Mouse (Mus musculus): Measurements from ENCODE around the gene Pkn1.

Pkn1 gene

DNA sequence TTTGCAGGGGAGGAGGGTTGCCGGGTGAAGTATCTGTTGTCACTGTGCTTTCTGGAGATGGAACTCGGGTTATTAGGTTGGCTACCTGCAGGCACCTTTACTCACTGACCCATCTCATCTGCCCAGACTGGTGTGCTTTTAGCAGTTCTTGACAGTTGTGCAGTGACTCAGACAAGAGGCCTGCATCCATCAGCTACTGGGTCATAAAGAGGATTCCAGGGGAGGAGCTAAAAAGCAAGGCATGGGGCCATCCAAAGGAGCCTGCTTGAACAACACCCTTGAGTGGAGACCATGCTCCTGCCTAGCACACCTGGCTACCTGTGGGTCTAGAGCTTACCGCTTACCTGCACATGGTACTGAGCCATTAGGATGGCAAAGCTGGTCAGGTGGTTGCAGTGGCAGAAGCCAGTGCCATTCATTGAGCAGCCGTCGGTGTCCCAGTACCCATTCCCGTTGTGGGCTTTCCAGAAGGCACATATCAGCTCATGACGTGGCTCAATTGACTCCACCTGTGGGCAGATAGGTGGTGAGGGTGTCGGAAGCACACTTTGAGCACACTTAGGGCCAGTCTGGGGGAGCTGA lies 26.6 kb upstream of the Pkn1 start:
- in situ Hi-C loops (cut with MboI; ENCODE audit: low pct_unique_long_range_greater_than_20kb in 1 of 2, low sequenced_read_pairs in 2 of 2, unreplicated experiment in 1 of 2) = no loop called here

DNA sequence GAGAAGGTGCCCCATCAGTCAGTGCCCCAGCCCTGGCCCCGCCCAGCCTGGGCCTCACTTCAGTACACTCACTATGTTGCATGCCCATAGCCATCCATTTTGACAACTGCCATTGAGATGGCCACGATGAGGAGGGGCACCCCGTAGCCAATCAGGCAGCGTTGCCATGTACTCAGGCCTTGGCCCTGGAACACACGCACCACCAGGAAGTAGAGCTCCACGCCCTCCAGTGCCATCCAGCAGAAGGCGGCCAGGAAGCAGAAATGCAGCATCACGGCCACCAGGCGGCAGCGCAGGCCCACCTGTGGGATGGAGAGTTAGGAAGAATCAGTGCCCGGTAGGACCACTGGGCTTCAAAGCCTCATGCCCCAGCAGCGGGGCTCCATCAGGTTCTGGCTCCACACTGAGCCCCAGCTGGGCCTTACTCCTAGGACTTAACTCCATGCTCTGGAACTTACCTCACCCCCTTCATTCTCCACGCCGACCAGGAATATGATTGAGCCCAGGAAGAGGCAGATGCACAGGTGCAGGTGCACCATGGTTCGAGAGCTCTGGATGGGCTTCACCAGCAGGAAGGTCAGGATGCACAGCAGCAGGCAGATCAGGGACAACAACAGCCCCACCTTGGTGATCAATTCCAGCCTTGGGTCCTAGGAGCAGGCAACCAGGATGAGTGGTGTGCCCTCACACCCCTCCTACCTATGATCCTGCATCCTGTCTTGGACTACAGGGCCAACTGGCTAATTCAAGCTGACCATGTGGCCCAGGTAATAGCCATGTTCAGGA lies 25.9 kb upstream of the Pkn1 start:
- in situ Hi-C loops (cut with MboI; ENCODE audit: low pct_unique_long_range_greater_than_20kb in 1 of 2, low sequenced_read_pairs in 2 of 2, unreplicated experiment in 1 of 2) = no loop called here

DNA sequence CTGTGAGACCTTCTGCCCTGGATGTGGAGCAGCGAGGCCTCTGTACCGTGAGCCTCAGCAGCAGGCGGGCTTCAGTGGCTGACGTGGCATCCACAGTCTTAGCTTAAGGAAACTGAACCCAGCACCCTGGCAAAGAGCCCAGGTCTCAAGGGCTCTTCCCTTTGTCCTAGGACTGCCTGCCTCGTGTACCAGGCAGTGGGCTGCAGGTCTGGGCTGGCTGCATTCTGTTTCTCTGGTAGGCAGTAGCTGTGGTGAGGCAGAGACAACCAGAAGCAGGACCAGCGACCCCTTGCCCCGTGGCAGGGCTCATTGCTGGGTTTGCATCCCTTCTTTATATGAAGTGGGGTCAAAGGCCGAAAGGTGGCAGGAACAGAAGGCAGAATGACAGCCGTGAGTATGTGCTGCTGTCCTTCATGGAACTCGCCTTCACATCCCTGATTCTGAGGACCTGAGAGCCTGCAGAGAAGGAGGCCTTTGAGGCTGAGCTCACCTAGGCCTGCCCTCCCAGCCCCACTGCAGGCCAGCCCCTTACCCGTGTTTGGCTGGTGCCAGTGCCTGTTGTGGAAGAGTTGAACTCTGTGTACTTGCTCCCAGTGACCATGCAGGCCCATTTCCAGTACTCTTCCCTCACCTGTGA lies 24.6 kb upstream of the Pkn1 start:
- in situ Hi-C loops (cut with MboI; ENCODE audit: low pct_unique_long_range_greater_than_20kb in 1 of 2, low sequenced_read_pairs in 2 of 2, unreplicated experiment in 1 of 2) = no loop called here

DNA sequence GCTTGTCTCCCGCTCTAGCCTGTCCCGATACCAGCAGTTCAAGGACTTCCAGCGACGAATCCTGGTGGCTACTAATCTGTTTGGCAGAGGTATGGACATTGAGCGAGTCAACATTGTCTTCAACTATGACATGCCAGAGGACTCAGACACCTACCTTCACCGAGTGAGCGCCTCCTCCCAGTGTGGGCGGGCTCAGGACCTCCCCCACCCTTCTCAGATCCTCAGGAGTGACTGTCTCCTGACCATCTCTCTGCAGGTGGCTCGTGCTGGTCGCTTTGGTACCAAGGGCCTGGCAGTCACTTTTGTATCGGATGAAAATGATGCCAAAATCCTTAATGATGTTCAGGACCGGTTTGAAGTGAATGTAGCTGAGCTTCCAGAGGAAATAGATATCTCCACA lies 23.7 kb upstream of the Pkn1 start:
- in situ Hi-C loops (cut with MboI; ENCODE audit: low pct_unique_long_range_greater_than_20kb in 1 of 2, low sequenced_read_pairs in 2 of 2, unreplicated experiment in 1 of 2) = no loop called here

DNA sequence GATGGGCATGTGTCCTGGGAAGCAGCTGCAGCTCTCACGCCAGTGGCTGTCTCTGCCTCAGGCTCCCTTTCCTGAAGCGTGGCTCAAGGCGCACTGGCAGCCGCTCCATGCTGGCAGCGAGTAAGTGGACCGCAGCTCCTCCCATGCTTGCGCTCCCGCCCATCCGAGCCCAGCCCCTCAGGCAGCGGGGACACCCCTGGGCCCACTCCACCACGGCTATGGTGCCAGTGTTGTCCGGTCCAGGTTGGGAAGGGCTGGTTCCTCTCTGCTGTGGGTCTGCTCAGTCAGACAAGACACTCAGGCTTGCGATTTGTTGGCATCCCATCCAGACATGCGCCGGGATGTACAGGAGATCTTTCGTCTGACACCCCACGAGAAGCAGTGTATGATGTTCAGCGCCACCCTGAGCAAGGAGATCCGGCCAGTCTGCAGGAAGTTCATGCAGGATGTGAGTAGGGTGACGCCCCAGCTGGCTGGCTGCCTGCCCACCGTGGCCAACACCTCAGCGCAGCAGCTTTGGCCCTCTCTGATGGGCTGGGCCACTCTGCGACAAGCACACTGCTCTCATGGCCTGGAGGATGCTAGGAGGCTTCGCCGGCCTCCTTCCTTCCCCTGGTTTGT lies 22.5 kb upstream of the Pkn1 start:
- in situ Hi-C loops (cut with MboI; ENCODE audit: low pct_unique_long_range_greater_than_20kb in 1 of 2, low sequenced_read_pairs in 2 of 2, unreplicated experiment in 1 of 2) = no loop called here

DNA sequence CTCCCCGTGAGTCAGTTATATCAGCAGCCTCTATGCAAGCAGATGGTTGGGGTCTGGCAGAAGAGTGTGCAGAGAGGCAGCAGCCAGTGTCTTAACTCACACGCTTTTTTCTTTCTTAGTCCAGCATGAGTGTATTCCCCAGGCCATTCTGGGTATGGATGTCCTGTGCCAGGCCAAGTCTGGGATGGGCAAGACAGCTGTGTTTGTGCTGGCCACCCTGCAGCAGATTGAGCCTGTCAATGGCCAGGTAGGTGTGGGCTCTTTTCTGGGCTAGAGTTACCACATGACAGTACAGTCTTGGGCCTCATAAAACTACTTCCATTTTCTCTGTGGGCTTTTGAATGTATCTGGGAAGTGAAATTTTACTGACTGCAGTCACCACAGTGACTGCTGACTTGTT lies 20.7 kb upstream of the Pkn1 start:
- in situ Hi-C loops (cut with MboI; ENCODE audit: low pct_unique_long_range_greater_than_20kb in 1 of 2, low sequenced_read_pairs in 2 of 2, unreplicated experiment in 1 of 2) = no loop called here

DNA sequence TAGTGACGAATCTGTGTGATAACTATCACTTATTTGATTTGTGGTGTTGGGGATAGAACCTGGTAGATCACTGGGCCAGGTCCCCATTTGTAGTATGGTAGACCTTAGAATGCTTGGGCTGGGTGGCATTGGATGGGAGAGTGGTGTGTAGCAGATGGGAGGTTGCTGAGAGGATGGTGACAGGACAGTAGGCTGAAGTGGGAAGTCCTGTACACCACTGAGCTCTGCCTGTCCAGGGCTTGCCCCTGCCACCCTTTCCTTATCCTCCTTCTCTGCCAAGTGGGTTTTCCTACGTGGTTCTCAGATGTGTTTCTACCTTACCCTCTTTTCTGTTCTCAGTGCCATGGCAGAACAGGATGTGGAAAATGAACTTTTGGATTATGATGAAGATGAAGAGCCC lies 20.1 kb upstream of the Pkn1 start:
- in situ Hi-C loops (cut with MboI; ENCODE audit: low pct_unique_long_range_greater_than_20kb in 1 of 2, low sequenced_read_pairs in 2 of 2, unreplicated experiment in 1 of 2) = no loop called here

DNA sequence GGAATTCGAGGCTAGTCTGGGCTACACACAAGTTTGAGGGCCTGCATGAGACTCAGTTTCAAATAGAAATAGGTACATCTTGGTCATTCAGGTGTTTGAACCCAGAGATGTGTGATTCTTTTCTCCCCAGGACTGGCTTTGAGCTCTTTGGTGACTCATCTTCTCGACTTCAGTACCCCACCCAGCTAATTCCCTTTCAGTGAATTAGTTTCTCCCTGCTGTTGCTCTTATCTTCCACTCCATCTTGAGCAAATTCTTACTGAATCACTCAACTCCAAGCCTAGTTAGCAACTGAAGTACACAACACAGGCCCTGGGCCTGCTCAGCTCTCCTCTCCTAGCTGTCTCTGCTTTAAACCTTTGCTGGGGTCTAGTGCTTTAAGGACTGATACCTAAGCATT lies 17.6 kb upstream of the Pkn1 start:
- in situ Hi-C loops (cut with MboI; ENCODE audit: low pct_unique_long_range_greater_than_20kb in 1 of 2, low sequenced_read_pairs in 2 of 2, unreplicated experiment in 1 of 2) = no loop called here

DNA sequence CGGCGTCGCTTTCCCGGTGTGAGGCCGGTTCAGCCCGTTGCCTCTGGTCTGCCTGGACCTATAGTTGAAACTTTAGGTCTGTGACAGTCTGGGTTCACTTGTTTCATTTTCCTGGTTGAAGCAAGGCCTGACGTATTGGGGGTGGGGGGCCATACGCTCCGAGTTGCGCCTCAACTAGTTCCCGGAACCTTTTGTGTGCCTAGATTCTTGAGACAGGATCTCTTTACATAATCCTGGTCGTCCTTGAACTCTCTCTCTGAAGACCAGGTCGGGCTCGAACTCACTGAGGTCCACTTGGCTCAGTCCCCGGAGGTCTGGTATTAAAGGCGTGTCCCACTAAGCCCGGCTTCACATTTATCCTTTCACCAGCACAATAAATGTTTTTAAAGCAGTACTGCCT lies 16.8 kb upstream of the Pkn1 start:
- in situ Hi-C loops (cut with MboI; ENCODE audit: low pct_unique_long_range_greater_than_20kb in 1 of 2, low sequenced_read_pairs in 2 of 2, unreplicated experiment in 1 of 2) = no loop called here

DNA sequence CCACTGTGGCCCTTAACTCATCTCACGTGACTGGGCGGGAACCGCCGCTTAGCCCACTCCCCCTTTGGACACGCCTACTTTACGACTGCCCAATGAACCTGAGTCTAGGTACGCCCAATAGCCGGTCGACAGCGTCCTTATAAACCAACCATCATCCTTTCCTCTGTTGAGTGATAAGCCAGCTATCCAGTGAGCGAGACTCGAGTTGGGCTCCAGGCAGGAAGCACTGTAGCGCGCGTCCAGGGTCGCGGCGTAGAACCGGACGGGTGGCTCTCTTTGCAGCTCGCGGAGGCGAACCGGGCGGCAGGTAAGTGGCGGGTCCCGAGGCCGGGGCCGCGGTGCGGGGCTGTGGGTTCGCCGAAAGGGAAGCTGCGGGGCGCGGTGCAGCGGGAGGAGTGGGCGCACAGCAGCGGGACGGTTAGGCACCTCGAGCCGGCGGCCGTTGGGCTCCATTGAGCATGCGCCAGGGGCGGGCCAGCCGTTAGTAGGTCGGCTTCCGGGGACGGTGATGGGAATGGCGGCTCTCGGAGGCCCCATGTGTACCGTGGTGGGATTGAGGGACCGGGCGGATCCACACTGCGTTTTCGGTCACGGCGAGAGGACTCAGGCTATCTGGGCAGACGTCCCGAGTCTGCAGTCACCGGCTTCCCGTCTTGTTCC lies 16.2 kb upstream of the Pkn1 start, which contains the start of gene Ddx39:
TSS of gene Ddx39 (plus strand) at position 147 of the 660 bp plus-strand sequence.
- in situ Hi-C loops (cut with MboI; ENCODE audit: low pct_unique_long_range_greater_than_20kb in 1 of 2, low sequenced_read_pairs in 2 of 2, unreplicated experiment in 1 of 2) = no loop called here

DNA sequence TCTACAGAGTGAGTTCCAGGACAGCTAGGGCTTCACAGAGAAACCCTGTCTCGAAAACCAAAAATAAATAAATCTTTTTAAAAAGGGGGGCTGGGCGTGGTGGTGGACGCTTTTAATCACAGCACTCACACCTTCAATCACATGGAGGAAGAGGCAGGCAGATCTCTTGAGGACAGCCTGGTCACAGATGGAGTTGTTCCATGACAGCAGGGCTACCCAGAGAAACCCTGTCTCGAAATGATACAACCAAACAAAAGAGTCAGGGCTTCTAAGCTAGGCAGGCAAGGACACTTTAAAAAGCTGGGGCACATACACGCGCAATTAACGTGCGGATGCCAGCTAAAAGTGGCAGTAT lies 15.7 kb upstream of the Pkn1 start:
- in situ Hi-C loops (cut with MboI; ENCODE audit: low pct_unique_long_range_greater_than_20kb in 1 of 2, low sequenced_read_pairs in 2 of 2, unreplicated experiment in 1 of 2) = no loop called here

DNA sequence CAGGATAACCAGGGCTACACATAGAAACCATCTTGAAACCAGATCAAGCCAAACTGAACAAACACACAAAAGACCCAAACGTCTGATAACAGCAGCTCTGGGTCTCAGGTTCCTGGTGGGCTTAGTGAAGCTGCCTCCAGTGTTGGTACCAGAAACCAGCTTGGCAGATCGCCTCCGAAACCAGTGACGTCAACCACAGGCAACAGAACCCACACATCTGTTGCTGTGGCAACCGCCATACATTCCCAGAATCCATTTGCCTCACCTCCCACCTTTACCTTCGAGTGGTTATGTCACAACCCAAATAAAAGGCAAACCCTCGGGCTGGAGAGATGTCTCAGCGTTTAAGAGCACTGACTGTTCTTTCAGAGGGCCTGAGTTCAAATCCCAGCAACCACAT lies 8.6 kb upstream of the Pkn1 start:
- in situ Hi-C loops (cut with MboI; ENCODE audit: low pct_unique_long_range_greater_than_20kb in 1 of 2, low sequenced_read_pairs in 2 of 2, unreplicated experiment in 1 of 2) = no loop called here

DNA sequence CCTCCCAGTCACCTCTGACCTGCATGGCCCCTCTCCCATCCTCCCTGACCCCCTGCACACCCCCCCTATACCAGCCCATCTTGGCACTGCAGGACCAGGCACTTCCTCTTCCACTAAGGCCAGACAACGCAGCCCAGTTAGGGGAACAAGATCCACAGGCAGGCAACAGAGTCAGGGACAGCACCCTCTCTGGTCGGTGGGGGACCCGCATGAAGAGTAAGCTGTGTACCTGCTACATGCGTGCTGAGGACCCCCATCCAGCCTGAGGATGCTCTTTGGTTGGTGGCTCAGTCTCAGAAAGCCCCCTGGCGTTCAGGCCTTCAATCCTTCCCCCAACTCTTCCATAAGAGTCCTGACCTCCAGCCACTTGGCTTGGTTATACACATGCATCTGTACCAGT lies 7.4 kb upstream of the Pkn1 start:
- in situ Hi-C loops (cut with MboI; ENCODE audit: low pct_unique_long_range_greater_than_20kb in 1 of 2, low sequenced_read_pairs in 2 of 2, unreplicated experiment in 1 of 2) = no loop called here

DNA sequence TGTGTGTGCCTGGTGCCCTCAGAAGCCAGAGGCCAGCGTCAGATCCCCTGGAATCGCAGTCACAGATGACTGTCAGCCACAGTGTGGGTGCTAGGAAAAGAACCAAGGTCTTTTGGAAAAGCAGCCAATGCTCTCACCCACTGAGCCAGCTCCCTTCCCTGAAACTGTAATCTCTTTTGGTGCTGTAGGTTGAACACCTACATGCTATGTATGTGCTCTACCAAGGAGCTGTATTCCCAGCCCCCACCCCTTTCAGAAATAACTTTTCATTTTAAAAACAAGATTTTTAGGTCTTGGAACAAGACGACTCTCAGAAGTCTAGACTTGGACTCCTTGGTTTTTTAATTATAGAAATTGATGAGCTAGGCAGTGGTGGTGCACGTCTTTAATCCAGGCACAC lies 4.4 kb upstream of the Pkn1 start:
- in situ Hi-C loops (cut with MboI; ENCODE audit: low pct_unique_long_range_greater_than_20kb in 1 of 2, low sequenced_read_pairs in 2 of 2, unreplicated experiment in 1 of 2) = no loop called here

DNA sequence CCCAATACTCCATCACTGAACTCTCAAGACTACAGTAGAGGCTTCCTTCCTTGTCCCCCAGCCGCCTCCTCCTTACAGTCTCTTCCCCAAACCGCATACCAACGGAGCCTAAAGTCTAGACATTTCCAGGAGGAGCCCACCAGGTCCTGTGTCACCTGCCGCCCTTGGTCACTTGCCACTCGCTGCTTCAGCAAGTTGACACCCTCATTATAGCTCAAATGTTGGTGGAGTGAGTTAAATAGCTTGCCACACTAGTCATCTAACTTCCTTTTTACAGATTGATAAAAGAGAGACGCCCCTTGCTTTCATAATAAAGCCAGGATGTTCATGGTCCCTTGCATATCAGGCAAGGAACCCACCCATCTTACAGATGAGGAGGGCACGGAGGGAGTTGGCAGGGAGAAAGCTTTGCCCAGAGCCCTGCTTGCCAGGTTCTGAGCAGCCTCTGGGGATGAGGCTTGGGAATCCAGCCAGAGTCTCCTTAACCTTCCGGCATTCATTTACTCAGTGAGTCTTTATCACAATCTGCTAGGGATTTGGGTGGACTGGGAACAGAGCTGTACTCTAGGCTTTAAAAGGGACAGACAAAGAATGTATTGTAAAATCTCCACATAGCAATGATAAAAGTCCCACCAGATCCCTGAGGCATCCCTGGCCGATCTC lies 1.6 kb upstream of the Pkn1 start:
- in situ Hi-C loops (cut with MboI; ENCODE audit: low pct_unique_long_range_greater_than_20kb in 1 of 2, low sequenced_read_pairs in 2 of 2, unreplicated experiment in 1 of 2) = no loop called here

DNA sequence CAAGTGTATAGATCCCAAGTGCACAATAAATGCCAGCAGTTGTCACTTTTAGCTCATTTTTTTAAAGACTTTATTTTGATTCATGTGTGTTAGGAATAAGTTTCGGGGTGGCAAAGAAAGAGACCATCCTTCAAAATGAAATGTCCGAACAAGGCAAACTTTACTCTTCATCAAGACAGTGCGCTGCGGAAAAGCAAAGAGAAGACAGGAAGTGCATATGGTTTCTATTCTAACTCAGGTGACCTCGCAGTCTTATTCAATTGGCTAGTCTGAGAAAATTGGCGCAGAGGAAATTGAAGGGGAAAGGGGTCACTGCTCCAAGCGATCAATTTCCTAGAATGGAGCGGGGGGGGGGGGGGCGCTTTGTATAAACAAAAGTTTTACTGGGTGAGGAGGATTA lies 587 bp upstream of the Pkn1 start:
- in situ Hi-C loops (cut with MboI; ENCODE audit: low pct_unique_long_range_greater_than_20kb in 1 of 2, low sequenced_read_pairs in 2 of 2, unreplicated experiment in 1 of 2) = no loop called here

DNA sequence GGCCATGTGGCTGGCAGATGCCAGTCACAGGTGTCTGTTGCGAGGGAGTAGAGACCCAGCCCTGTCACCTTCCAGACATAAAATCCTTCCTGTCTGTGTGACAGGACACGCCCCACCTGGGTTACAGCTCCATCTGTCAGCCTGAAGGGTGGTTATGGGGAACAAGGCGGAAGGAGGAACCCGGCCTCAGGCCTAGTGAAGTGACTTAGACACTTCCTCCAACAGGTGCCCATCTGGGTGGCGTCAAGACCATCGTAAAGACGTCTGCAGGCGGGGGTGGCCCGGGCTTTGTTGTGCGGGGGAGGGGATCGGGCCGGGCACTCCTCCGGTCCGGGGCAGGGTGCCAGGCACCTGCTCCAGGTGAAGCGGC lies 703 bp downstream of the Pkn1 start:
- in situ Hi-C loops (cut with MboI; ENCODE audit: low pct_unique_long_range_greater_than_20kb in 1 of 2, low sequenced_read_pairs in 2 of 2, unreplicated experiment in 1 of 2) = no loop called here

DNA sequence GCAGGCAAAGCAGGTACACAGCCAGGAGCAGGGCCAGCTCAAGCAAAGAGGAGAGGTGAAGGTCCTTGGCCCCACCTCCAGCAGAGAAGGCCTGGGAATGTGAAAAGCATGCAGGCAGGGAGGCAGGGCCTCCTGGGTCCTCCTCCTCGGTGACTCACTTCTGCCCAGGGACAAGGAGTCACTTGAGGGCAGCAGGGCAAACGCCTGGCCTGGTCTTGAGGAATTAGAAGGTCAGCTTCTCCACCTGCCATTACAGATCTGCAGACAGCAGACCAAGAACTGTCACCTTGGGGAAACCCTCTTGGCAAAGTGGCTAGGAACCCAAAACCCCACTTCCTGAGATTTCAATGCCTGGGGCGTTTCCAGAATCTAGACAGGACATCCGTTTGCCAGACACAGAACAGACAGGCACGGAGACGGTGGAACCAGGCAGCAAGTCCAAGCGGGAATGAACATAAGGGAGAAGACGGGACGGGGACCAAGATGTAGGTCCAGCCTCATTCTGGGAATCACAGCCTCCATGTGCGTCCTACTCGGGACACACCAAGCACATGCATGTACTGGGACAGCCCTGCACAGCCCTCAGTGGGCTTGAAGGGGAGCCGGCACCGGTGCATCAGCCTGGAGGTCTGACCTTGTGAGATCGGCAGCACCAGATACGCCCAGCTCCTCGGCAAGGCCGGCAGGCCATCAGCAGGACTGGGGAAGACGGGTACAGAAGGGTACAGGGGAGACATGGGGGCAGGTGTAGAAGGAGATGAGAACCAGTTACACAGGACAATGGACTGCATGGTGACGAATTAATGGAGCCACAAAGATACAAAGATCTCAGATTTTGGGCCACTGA lies 1.4 kb downstream of the Pkn1 start:
- in situ Hi-C loops (cut with MboI; ENCODE audit: low pct_unique_long_range_greater_than_20kb in 1 of 2, low sequenced_read_pairs in 2 of 2, unreplicated experiment in 1 of 2) = no loop called here
